Mouse (Mus musculus) MEL (cell line): ENCODE measurements around the gene Dpm1. TPM values are rescaled to one million over a fixed set of nuclear protein-coding genes. Genes with fewer than 3 reads are reported as not detected.

ENCODE experiments used
- DNase-seq: peaks from one replicate; pipeline ENCODE4 v3.0.0; 2011; ENCODE audit warnings: low read depth, low spot score
- H3K27ac ChIP-seq: 2 replicates; pipeline ENCODE4 v1.5.1; 2012; ENCODE audit warnings: low read depth, mild to moderate bottlenecking, control low read depth, low read length, moderate library complexity; ENCODE audit not compliant: control insufficient read depth
- H3K27me3 ChIP-seq, 2 experiments: fragments of 150-350 bp in 1 of 2; sonication (generic) in 1 of 2; 2 replicates each; pipeline ENCODE4 v1.6.1; 2012; ENCODE audit warnings: low read length in 2 of 2, mild to moderate bottlenecking in 2 of 2, improper control_type of control experiment in 1 of 2, moderate library complexity in 1 of 2; ENCODE audit not compliant: insufficient read depth in 2 of 2, control insufficient read depth in 1 of 2
- H3K36me3 ChIP-seq, 2 experiments: 2 replicates each; pipeline ENCODE4 v1.6.1; 2012 to 2014; ENCODE audit warnings: low read length in 2 of 2, improper control_type of control experiment in 1 of 2, inconsistent platforms in 1 of 2, mild to moderate bottlenecking in 1 of 2; ENCODE audit not compliant: insufficient read depth in 2 of 2, control insufficient read depth in 1 of 2
- H3K4me1 ChIP-seq, 2 experiments: fragments of 150-350 bp in 1 of 2; sonication (generic) in 1 of 2; 2 replicates each; pipeline ENCODE4 v1.6.1; 2012; ENCODE audit warnings: low read length in 2 of 2, improper control_type of control experiment in 1 of 2, mild to moderate bottlenecking in 1 of 2; ENCODE audit not compliant: insufficient read depth in 2 of 2, control insufficient read depth in 1 of 2
- H3K4me3 ChIP-seq, 2 experiments: fragments of 150-350 bp in 1 of 2; sonication (generic) in 1 of 2; 2 replicates each; pipeline ENCODE4 v1.5.1; 2012; ENCODE audit warnings: low read depth in 2 of 2, low read length in 2 of 2, mild to moderate bottlenecking in 2 of 2, moderate library complexity in 2 of 2, control low read depth in 1 of 2, improper control_type of control experiment in 1 of 2; ENCODE audit not compliant: control insufficient read depth in 1 of 2, insufficient read depth in 1 of 2
- H3K79me2 ChIP-seq: 2 replicates; pipeline ENCODE4 v1.6.1; 2012; ENCODE audit warnings: mild to moderate bottlenecking, low read length, moderate library complexity; ENCODE audit not compliant: control insufficient read depth, poor library complexity, insufficient read depth
- H3K9ac ChIP-seq: 2 replicates; pipeline ENCODE4 v1.6.1; 2012; ENCODE audit warnings: low read depth, mild to moderate bottlenecking, control low read depth, low read length, moderate library complexity; ENCODE audit not compliant: control insufficient read depth, poor library complexity, severe bottlenecking
- H3K9me3 ChIP-seq: fragments of 150-350 bp; sonication (generic); replicated peaks from 2 replicates; pipeline ENCODE4 v1.6.1; 2012; ENCODE audit warnings: mild to moderate bottlenecking, low read length, improper control_type of control experiment, moderate library complexity; ENCODE audit not compliant: insufficient read depth
- BHLHE40 ChIP-seq: IDR thresholded peaks from 2 replicates; pipeline ENCODE4 v1.6.1; 2012; ENCODE audit warnings: low read depth, mild to moderate bottlenecking, inconsistent platforms, low read length, improper control_type of control experiment, borderline replicate concordance
- CHD1 ChIP-seq: IDR thresholded peaks from 2 replicates; pipeline ENCODE4 v1.6.1; 2012; ENCODE audit warnings: low read depth, mild to moderate bottlenecking, inconsistent platforms, low read length, improper control_type of control experiment
- CHD2 ChIP-seq: IDR thresholded peaks from 2 replicates; pipeline ENCODE4 v1.6.1; 2011; ENCODE audit warnings: low read length, improper control_type of control experiment
- CTCF ChIP-seq, 3 experiments: IDR thresholded peaks in 2 of 3; conservative IDR thresholded peaks in 1 of 3; 2 replicates each; pipeline ENCODE4 v1.5.1; 2011 to 2012; ENCODE audit warnings: low read length in 3 of 3, low read depth in 2 of 3, mild to moderate bottlenecking in 2 of 3, improper control_type of control experiment in 1 of 3, inconsistent platforms in 1 of 3, mixed read lengths in 1 of 3, moderate library complexity in 1 of 3; ENCODE audit not compliant: control insufficient read depth in 1 of 3, insufficient read depth in 1 of 3, poor library complexity in 1 of 3, severe bottlenecking in 1 of 3
- ETS1 ChIP-seq: IDR thresholded peaks from 2 replicates; pipeline ENCODE4 v1.6.1; 2012; ENCODE audit warnings: low read depth, mild to moderate bottlenecking, inconsistent platforms, low read length, improper control_type of control experiment, moderate library complexity
- GATA1 ChIP-seq: IDR thresholded peaks from 2 replicates; pipeline ENCODE4 v1.6.1; 2011; ENCODE audit warnings: low read depth, low read length, improper control_type of control experiment
- JUND ChIP-seq: IDR thresholded peaks from 2 replicates; pipeline ENCODE4 v1.6.1; 2011; ENCODE audit warnings: low read depth, mild to moderate bottlenecking, improper control_type of control experiment, low read length
- MAFK ChIP-seq: IDR thresholded peaks from 2 replicates; pipeline ENCODE4 v1.6.1; 2011; ENCODE audit warnings: low read depth, mild to moderate bottlenecking, low read length, improper control_type of control experiment, borderline replicate concordance
- MAX ChIP-seq: IDR thresholded peaks from 2 replicates; pipeline ENCODE4 v1.6.1; 2011; ENCODE audit warnings: low read length, improper control_type of control experiment
- MEF2A ChIP-seq: IDR thresholded peaks from 2 replicates; pipeline ENCODE4 v1.6.1; 2014; ENCODE audit warnings: low read depth, mild to moderate bottlenecking, inconsistent platforms, low read length, improper control_type of control experiment; ENCODE audit not compliant: poor library complexity, insufficient replicate concordance, severe bottlenecking; ENCODE audit errors: extremely low read depth
- MXI1 ChIP-seq: IDR thresholded peaks from 2 replicates; pipeline ENCODE4 v1.6.1; 2011; ENCODE audit warnings: mild to moderate bottlenecking, low read depth, low read length, improper control_type of control experiment
- MYB ChIP-seq: IDR thresholded peaks from 2 replicates; pipeline ENCODE4 v1.6.1; 2011; ENCODE audit warnings: mild to moderate bottlenecking, low read depth, low read length, improper control_type of control experiment
- MYC ChIP-seq: IDR thresholded peaks from 2 replicates; pipeline ENCODE4 v1.6.1; 2011; ENCODE audit warnings: low read depth, mild to moderate bottlenecking, low read length, improper control_type of control experiment, moderate library complexity
- POLR2AphosphoS2 ChIP-seq: IDR thresholded peaks from 2 replicates; pipeline ENCODE4 v1.6.1; 2011; ENCODE audit warnings: low read length, improper control_type of control experiment
- POLR2AphosphoS5 ChIP-seq: IDR thresholded peaks from 2 replicates; pipeline ENCODE4 v1.6.1; 2012; ENCODE audit warnings: low read depth, borderline replicate concordance, mild to moderate bottlenecking, inconsistent platforms, low read length, moderate library complexity, mixed read lengths
- RAD21 ChIP-seq: IDR thresholded peaks from 2 replicates; pipeline ENCODE4 v1.6.1; 2011; ENCODE audit warnings: mild to moderate bottlenecking, low read depth, low read length, improper control_type of control experiment
- RCOR1 ChIP-seq: IDR thresholded peaks from 2 replicates; pipeline ENCODE4 v1.6.1; 2012; ENCODE audit warnings: low read depth, mild to moderate bottlenecking, inconsistent platforms, low read length, improper control_type of control experiment
- SMC3 ChIP-seq: IDR thresholded peaks from 2 replicates; pipeline ENCODE4 v1.6.1; 2011; ENCODE audit warnings: low read depth, low read length, improper control_type of control experiment
- USF1 ChIP-seq: IDR thresholded peaks from 2 replicates; pipeline ENCODE4 v1.6.1; 2014; ENCODE audit warnings: low read depth, mild to moderate bottlenecking, inconsistent platforms, low read length, improper control_type of control experiment, moderate library complexity
- USF2 ChIP-seq, 2 experiments: IDR thresholded peaks; 2 replicates each; pipeline ENCODE4 v1.6.1; 2011 to 2012; ENCODE audit warnings: improper control_type of control experiment in 2 of 2, low read length in 2 of 2, borderline replicate concordance in 1 of 2, inconsistent platforms in 1 of 2, low read depth in 1 of 2, mild to moderate bottlenecking in 1 of 2; ENCODE audit not compliant: insufficient read depth in 1 of 2
- ZMIZ1 ChIP-seq: IDR thresholded peaks from 2 replicates; pipeline ENCODE4 v1.6.1; 2012; ENCODE audit warnings: low read depth, mild to moderate bottlenecking, inconsistent platforms, low read length, improper control_type of control experiment, moderate library complexity
- polyA plus RNA-seq, 2 experiments: library from polyadenylated mRNA; stranded (reverse) in 1 of 2; unstranded in 1 of 2; fragments of >175 nt in 1 of 2; fragments of >200 nt in 1 of 2; gene quantifications; 2 replicates each; pipeline versions ENCODE4 v1.2.1 to v1.2.4; 2012; ENCODE audit warnings: low replicate concordance in 2 of 2, low read depth in 1 of 2; ENCODE audit not compliant: insufficient read length in 2 of 2, insufficient read depth in 1 of 2, missing spikeins in 1 of 2
- total RNA-seq: library from RNA; depleted of rRNA; stranded (reverse); fragments of 300-350 nt; gene quantifications from 2 replicates; pipeline ENCODE4 v1.2.3, GENCODE M21; 2012

The Dpm1 gene
- total and polyA plus RNA-seq, 3 experiments, result 49.0 to 564 (median 63.5) TPM

DNA sequence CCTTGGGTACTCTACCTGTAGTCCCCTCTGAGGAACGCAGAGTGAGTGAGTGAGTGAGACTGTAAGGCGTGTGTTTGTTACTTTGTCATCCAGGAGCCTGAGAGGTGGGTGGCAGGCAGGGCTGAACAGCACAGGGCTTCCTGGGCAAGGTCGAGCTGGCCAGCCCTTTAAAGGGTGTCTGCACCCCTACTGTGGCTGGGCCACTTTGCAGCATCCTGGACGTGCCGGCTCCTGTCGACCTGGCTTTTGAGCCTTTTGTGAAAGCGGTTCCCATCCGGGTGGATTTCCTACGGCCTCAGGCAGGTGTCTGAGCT is 60.6 kb downstream of the Dpm1 start:
- Histone ChIP-seq H3K27me3 (no peaks in the 10 kb centered on the region), H3K9ac (peak overlapping the region; percentile 52), H3K27ac (no peak overlapping the region), H3K79me2 (no peaks in the 10 kb centered on the region), H3K4me1 (no peaks in the 10 kb centered on the region; a peak in 1 of 4 replicates), H3K9me3 (no peaks in the 10 kb centered on the region), H3K36me3 (no peaks in the 10 kb centered on the region), H3K4me3 (peak overlapping the region; percentile 45 to 78)
- TF ChIP-seq CHD2 (no peak), RAD21 (no peak), JUND (no peak), ETS1 (no peak), BHLHE40 (no peak), MEF2A (no peak), USF2 (IDR thresholded peaks at IDR 0.05; ENCODE audit: borderline replicate concordance in 1 of 2, insufficient read depth in 1 of 2, low read depth in 1 of 2, low read length in 2 of 2) (no peak), SMC3 (no peak), GATA1 (no peak), MYC (no peak), MAFK (no peak), RCOR1 (no peak), USF1 (no peak), POLR2AphosphoS2 (no peak), MAX (no peak), CTCF (IDR thresholded peaks at IDR 0.05 in 2 of 3, conservative IDR thresholded peaks at IDR 0.05 in 1 of 3; ENCODE audit: control insufficient read depth in 1 of 3, insufficient read depth in 1 of 3, low read depth in 2 of 3, low read length in 3 of 3, poor library complexity in 1 of 3, severe bottlenecking in 1 of 3) (no peak), CHD1 (no peak), MYB (no peak), ZMIZ1 (no peak)
- no peak for DNase-seq

DNA sequence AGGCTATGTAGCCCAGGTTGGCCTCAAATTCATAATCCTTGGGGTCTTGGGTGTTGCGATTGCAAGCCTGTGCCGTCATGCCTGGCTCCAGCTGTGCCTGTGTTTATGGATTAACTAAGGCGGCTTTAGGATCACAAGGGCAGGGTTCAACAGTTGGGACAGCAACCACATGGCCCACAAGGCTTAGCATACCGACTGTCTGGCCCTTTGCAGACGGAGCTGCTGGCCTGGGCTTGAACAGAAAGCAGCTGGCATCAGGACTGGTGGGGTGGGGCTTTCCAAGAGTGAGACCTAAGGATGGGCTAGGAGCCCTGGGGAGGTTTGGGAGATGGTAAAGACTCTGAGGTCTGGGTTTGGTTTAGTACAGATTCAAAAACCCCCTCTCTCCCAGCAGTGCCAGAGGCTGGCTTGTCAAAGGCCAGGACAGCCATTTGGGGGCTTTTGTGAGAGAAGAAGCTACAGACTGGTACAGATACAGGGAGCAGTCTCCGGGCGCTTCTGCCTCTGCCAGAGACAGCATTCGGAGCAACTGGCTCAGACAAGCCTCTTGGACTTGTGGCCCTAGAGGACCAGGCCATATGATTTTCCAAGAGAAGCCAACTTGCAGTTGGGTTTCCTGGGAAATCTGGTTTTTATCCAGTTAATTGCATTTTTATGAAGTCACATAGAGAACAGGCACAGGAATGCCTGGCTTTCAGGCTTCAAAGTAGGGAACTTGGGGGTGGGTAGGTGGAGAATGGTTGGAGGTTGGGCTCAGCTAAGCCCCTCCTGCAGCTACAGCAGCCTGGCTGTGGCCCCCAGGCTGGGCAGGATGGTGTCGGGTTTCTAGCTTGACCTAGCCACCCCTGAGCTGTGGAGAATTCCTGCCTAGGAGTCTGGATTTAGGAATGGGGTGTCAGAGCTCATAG is 61.2 kb downstream of the Dpm1 start:
- Histone ChIP-seq H3K36me3 (no peaks in the 10 kb centered on the region), H3K9me3 (no peaks in the 10 kb centered on the region), H3K4me3 (peak overlapping the region in 1 of 2 experiments; percentile 78; a peak in 1 of 4 replicates), H3K79me2 (no peaks in the 10 kb centered on the region), H3K9ac (no peak overlapping the region), H3K27me3 (no peaks in the 10 kb centered on the region), H3K4me1 (no peaks in the 10 kb centered on the region; a peak in 1 of 4 replicates), H3K27ac (no peak overlapping the region)
- TF ChIP-seq POLR2AphosphoS5 (no peak), MXI1 (no peak)
- DNase-seq, result no peak
